ENCODE assay signal across 8 mouse cellular contexts in genomic region chr2:50916323-50917221, GRCm38 (mm10).
DNase-seq lines count a peak whose midpoint lies in the region; ATAC-seq lines count a peak whose summit lies in the region.

No protein-coding gene starts in this region.

- no peak overlapping the region for H3K9ac ChIP-seq in heart, embryonic 12.5 days
- peak overlapping the region; percentile 2; the same call in 1 of the 2 replicates for H3K9ac ChIP-seq in forebrain, embryonic 16.5 days (replicated peaks; ENCODE audit: low read depth, low read length)
- no peak overlapping the region for H3K9ac ChIP-seq in midbrain, embryonic 14.5 days (replicated peaks; ENCODE audit: low read length)

- no peak overlapping the region for H3K27ac ChIP-seq in heart, embryonic 12.5 days (ENCODE audit: poor library complexity, severe bottlenecking)
- H3K27ac ChIP-seq in forebrain, embryonic 16.5 days (ENCODE audit: low read length), result peak overlapping the region; percentile 85
- peak overlapping the region; percentile 71 for H3K27ac ChIP-seq in midbrain, embryonic 14.5 days (replicated peaks; ENCODE audit: low read depth, low read length)

- no peaks in the 10 kb centered on the region for H3K36me3 ChIP-seq in heart, embryonic 12.5 days
- no peaks in the 10 kb centered on the region for H3K36me3 ChIP-seq in forebrain, embryonic 16.5 days (ENCODE audit: control insufficient read depth, insufficient read depth)
- H3K36me3 ChIP-seq in midbrain, embryonic 14.5 days (ENCODE audit: control insufficient read depth, insufficient read depth, low read length), result no peaks in the 10 kb centered on the region

- peak; percentile 6 to 10 for DNase-seq in heart, postnatal 10 days
- peak; percentile 16 for DNase-seq in adrenal gland, postnatal 10 days
- peak; percentile 63 for DNase-seq in midbrain, embryonic 14.5 days
- no peak for DNase-seq in kidney, postnatal 25 days
- no peak for DNase-seq in ovary, postnatal 10 days (ENCODE audit: low spot score)
- DNase-seq in lung, postnatal 25 days (ENCODE audit: low spot score), result no peak

- H3K27me3 ChIP-seq in heart, embryonic 12.5 days (replicated peaks), result no peaks in the 10 kb centered on the region
- H3K27me3 ChIP-seq in forebrain, embryonic 16.5 days (replicated peaks; ENCODE audit: control insufficient read depth, insufficient read depth, low read length), result no peaks in the 10 kb centered on the region
- no peaks in the 10 kb centered on the region for H3K27me3 ChIP-seq in midbrain, embryonic 14.5 days (ENCODE audit: control insufficient read depth, insufficient read depth, low read length)

- intact Hi-C loops in heart, postnatal 10 days (cut with DNase I), result no loop called here

- 73% methylated on average over 18 of the region's 18 CpGs for WGBS in heart, embryonic 12.5 days
- 22% methylated on average over 18 of the region's 18 CpGs for WGBS in forebrain, embryonic 16.5 days
- WGBS in midbrain, embryonic 14.5 days, result 36% methylated on average over 18 of the region's 18 CpGs

- H3K9me3 ChIP-seq in heart, embryonic 12.5 days (replicated peaks), result no peaks in the 10 kb centered on the region
- H3K9me3 ChIP-seq in forebrain, embryonic 16.5 days (ENCODE audit: control insufficient read depth, low read length), result no peaks in the 10 kb centered on the region
- no peaks in the 10 kb centered on the region for H3K9me3 ChIP-seq in midbrain, embryonic 14.5 days (ENCODE audit: control insufficient read depth, low read length)

- H3K4me2 ChIP-seq in heart, embryonic 12.5 days, result no peak overlapping the region
- peak overlapping the region; percentile 19; the same call in 1 of the 2 replicates for H3K4me2 ChIP-seq in forebrain, embryonic 16.5 days (ENCODE audit: low read length)
- no peak overlapping the region for H3K4me2 ChIP-seq in midbrain, embryonic 14.5 days (ENCODE audit: low read length)

- H3K4me3 ChIP-seq in heart, embryonic 12.5 days, result no peak overlapping the region
- no peak overlapping the region for H3K4me3 ChIP-seq in forebrain, embryonic 16.5 days (replicated peaks; ENCODE audit: low read length)
- H3K4me3 ChIP-seq in midbrain, embryonic 14.5 days (replicated peaks; ENCODE audit: low read depth, low read length), result no peak overlapping the region

- ATAC-seq in heart, embryonic 12.5 days (ENCODE audit: insufficient number of reproducible peaks, low FRiP score), result no peak
- peak; percentile 90 for ATAC-seq in forebrain, embryonic 16.5 days
- peak; percentile 46; the same call in 1 of the 2 replicates for ATAC-seq in midbrain, embryonic 14.5 days (ENCODE audit: low FRiP score, low TSS enrichment)

- H3K4me1 ChIP-seq in heart, embryonic 12.5 days (replicated peaks), result no peaks in the 10 kb centered on the region
- peaks cover 12% of the 10 kb centered on the region for H3K4me1 ChIP-seq in forebrain, embryonic 16.5 days (replicated peaks; ENCODE audit: control insufficient read depth, insufficient read depth, low read length)
- peaks cover 22% of the 10 kb centered on the region for H3K4me1 ChIP-seq in midbrain, embryonic 14.5 days (ENCODE audit: control insufficient read depth, insufficient read depth, low read length)

Comparison
In these comparisons a context has a peak if more than half of its experiments do, and no peak if none do; other contexts are left out.
1. DNase-seq: peak in heart, postnatal 10 days (2 of 2), adrenal gland, postnatal 10 days (single experiment) and midbrain, embryonic 14.5 days (single experiment); none in kidney, postnatal 25 days (0 of 2), ovary, postnatal 10 days (single experiment) and lung, postnatal 25 days (single experiment).